Mouse (Mus musculus) MN1 (cell line): ENCODE measurements around the gene Erg28.
A peak's percentile ranks its signal among the peaks of the same experiment; 100 is the strongest.

Experiments used
- DNase-seq: peaks from one replicate; pipeline ENCODE4 v3.0.0-alpha.2; 2016; ENCODE audit warnings: low spot score

Gene Erg28

DNA sequence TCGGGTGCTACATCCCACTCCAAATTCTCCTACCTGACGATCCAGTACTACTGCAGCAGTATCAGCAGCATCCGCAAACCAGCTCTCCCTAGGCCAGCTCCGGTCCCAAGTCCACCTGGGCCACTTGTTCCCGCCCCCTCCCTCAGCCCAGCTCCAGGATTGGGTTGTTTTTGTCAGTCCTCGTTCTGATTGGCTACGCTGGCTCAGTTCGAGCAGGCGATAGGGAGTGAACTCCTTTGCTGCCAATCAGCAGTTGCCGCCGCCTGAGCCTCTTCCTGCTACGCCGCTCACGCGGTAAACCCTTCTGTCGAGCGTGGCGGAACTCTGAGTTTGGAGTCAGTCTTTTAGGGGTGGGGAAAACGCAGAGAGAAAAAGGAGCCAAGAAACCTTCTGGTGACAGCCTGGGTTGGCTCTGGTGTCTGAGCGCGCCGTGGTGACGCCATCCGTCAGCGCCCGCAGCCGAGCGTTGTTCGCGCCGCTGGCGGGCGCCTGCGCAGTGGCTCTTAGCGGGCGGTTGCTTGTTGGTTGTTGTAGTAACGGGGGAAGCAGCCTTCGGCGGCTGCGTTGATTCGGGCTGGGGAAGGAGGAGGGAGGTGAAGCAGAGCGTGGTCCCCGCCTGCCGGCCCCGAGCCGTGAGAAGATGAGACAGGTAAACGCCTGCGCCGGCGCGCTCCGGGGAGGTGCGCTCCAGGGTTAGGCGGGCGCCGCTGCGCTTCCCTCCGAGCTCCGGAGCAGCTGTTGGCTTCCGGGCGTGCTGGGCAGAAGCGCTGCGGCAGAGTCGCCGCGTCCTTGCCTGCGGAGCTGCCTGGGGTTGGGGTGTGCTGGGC lies at the start of gene Erg28, which contains the start of gene Ttll5:
Gene Erg28 (minus strand): TSS at position 113 of the 827 bp plus-strand sequence.
Gene Ttll5 (plus strand): TSS at position 222 of the 827 bp plus-strand sequence.
- peak; percentile 91 for DNase-seq

DNA sequence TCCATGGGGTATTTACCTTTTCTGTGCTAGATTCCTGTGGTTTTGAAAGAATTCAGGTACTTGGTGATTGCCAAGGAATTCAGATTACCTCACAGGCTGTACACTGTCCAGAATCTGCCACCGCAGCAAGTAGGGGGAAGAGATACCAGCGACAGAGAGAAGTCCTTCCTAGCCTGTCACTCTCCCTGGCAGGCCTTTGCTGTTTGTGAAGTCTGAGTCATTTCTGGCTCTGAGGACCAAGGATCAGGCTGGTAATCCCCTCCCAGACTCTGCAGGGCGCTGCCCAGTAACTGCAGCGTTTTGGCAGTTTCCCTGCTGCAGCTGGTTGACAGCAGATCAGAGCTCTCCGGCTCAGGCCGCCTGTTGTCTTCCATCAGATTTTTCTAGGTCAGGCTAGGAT lies 45.1 kb upstream of the Erg28 start:
- DNase-seq = peak; percentile 21

DNA sequence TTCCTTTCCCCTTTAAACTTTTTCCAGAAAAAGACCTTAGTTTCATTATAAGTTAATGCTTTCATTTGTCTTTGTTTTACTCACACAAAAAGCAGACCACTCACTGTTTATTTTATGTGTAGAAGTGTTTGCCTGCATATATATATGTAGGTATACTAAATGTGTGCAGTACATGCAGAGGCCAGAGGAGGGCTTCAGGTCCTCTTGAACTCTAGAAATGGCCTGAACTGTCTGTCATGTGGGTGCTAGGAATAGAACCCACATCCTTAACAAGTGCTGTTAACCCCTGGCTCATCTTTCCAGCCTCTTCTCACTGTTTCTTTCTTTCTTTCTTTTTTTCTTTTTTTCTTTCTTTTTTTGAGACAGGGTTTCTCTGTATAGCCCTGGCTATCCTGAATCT lies 42.8 kb upstream of the Erg28 start:
- no peak for DNase-seq

DNA sequence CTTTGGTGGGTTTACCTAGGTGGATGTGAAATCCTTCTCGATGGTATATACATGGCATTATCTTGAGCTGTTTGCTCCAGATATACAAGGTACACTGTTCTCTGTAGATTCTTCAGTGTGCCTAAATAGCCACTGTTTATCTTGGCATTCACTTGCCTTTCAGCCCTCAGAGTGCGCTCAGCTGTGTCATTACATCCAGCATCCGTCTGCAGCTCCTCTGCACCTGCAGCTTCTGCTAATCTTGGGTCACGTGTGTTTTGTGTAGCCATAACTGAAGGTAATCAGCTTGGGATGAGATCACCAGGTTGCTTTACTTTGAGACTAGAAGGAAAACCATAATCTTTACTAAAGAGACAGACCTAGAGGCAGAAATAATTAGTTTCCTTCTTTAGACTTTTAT lies 42.3 kb upstream of the Erg28 start:
- no peak for DNase-seq

DNA sequence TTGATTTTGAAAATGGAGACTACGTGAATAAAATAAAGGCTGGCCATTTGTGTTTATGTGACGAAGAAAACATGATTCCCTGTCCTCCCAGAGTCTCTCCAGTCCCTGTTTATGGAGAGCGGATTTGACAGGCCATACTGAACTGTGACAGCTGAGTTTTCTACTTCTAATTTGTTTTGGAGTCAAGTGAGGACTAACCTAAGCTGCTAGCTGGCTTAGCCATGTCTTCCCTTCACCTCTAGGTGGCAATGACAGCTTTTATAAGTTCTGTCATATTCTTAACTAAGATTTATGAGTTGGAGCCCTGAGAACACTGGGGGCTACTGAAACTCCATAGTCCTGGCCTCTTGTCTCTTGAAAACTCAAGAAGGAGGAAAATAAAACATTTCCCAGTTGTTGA lies 41.2 kb upstream of the Erg28 start:
- DNase-seq = peak; percentile 6

DNA sequence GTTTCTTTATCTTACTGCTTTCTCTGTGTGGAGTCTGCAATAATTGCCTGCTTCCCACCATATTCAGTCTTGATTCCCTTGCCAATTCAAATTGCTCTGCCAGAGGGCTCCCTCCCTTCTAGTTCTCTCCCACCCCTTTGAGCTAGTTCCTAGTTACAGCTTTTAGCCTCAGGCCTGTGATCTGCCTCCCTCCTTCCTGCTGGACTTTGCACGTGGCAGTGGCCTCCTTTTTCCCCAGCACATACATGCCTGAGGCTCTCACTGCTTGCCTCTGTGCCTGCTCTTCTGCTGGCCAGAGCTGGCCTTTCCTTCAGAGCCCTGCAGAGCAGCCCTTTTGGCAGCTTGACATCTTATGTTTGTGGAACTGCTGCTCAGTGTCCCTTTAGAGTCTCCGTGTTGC lies 38.2 kb upstream of the Erg28 start:
- DNase-seq = no peak

DNA sequence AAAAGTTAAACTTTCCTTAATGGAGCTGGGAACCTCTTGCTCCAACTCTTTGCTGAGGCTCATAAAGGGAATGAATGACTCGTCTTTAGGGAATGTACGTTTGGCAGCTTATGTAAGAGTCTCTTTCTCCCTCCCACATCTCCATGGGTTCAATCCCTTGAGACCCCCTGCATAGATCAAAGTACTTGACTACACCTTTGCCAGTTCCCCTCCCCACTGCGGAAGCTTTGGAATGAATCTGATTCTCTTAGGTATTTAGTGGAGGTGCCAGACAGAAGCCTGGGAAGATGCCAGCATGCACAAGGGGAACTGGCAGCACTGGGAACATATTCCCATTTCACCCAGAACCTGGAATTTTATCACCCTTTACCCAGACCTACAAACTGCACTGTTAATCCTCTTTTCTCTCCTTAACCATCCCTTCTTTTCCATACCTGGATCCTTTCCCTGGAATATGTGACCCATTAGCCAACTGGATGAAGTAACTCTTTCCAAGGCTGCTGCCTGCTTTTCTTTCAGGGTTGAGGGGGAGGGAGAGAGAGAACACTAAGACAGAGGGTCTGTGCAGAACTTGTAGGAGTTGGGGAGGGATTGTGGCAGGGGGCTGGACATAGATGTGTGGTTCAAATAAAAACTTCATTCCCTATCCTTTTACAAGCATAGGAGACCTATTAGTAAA lies 35.3 kb upstream of the Erg28 start:
- no peak for DNase-seq

DNA sequence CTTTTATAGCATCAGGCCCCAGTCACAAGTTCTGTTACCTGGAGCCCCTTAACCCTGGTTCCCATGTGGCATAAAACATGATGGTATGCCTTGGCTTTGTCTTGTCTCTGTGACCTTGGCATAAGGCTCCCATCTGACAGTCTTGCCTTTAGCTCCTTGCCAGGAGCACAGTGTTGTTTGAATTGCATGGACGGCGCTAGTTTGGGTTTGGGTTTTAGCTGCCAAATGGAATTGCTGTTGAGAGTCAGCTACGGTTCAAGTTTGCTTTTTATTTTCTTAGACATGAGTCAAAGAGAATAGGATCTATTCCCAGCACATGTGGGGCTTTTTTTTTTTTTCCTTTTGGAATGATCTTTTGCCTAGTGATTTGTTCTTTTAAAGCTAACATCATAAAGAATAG lies 34.8 kb upstream of the Erg28 start:
- DNase-seq = no peak

DNA sequence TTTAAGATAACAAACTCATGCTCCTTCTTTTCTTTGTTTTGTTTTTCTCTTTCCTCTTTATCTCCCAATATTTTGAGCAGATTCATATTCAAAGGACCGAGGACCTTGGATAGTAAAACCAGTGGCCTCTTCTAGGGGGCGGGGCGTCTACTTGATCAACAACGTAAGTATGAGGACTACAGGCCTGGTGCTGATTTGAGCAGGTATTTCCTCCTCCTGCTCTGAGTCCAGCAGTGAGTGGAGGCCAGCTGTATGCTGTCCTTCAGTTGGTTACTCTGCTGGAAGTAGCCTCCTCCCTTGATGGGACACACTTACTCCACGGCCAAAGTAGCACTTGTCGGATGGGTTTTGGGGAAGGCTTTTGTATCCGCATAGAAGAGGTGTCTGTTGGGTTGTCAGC lies 33.0 kb upstream of the Erg28 start:
- DNase-seq = no peak

DNA sequence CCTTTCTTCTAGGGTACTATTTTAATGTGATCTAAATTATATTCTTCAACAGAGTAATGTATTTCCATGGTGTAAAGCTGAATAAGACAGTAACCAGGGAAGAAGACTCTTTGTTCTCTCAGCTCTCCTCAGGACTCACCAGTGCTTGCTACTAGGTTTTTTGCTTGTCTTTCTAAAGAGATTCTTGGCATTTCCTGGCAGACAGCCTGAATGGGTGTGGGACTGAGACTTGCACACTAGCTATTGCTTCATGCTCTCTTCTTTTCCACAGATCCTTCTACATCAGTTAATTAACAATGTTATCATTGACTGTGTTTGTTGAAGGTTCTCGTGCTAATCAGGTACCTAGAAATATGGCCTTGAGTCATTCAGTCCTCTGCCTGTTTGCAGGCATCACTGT lies 29.9 kb upstream of the Erg28 start:
- no peak for DNase-seq

DNA sequence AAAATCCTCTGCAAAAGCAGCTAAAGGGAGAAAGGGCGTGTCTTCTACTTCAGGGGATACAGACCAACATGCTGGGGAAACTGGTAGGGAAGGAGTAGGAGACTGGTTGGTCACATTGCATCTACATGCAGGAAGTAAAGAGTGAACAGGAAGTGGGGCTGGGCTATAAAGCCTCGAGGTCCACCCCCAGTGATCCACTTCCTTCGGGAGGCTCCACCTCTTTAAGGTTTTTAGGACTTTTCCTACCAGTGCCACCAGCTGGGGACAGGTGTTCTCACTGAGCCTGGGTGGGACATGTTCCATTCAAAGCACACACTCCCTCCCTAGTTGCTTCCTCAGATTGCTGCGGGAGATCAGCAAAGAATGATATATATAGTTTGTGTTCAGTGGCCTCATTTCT lies 29.5 kb upstream of the Erg28 start:
- no peak for DNase-seq

DNA sequence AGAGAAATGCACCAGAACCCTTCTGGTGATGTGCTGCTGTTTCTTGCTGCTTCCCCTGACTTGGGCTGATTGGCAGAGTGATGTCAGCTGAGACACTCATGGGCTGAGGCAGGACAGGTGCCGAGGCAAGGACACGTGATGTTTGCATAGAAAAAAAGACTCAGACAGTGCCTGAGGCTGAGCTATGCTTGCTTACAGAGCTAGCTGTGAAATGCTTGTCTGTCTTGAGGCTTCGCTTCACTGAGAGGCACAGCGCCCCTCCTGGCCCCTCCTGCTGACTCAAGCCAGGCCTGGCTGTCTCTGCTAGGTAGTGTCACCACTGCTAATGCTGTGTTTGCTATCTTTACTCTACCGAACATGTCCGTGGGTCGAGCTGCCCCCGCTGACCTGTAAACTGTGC lies 26.3 kb upstream of the Erg28 start:
- no peak for DNase-seq

DNA sequence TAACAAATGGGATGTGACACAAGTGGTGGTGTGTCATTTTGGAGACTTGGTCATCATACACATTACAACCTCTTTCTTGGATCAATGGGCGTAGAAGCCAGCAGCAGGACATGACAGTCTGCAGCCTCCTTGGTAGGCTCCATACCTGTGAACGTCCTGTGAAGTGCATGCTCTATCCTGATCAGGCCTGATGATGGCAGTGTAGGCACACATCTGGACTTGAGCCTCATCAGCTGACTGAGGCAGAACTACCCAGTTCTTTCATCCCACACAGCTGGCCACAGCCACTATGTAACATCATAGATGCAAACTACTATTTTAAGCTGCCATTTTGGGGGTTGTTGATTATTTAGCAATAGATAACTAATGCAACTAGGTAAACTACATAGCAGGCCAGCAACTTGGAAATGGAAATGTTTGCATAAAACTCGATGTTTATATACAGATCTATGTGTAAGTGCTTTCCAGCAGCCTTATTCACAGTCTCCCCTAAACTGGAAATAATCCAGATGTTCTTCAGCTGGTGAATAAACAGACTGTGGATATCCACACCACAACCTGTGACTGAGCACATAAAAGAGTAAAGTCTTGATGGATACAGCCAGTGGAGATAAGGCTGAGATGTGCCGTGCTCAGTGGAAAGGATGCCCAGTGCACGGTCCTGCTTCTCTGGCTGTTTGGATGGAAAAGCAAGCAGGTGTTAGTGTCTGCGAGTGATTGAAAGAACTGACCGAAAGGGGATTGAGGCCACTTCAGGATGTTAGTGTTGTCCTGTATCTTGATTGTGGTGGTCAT lies 24.0 kb upstream of the Erg28 start:
- DNase-seq = peak; percentile 18

DNA sequence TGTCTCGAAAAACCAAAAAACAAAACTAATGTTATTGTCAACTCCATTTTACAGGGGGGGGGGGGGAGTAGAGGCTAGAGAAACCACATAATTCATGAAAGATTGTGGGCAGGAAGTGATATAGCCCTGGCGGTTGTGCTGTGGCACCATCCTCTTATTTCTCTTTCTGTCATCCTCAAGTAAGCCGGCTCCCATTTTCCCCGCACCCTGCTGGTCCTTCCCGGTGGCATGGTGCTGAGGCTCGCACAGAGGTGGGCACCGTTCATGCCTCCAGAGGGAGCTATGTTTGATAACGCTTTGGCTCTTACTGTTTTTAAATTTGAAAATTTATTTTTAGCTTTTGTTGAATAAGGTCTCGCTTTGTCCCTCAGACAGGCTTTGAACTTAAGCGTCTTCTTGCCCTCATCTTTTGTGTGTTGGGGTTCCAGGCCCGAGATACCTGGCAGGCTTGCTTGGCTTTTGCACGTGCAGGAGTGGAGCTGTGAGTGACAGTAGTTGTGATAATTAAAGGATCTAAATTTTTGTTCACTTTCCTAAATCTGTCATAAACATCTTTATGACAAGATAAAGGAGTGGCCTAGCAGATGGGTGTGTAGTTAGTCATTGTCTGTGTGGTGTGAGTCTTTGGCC lies 15.1 kb upstream of the Erg28 start:
- DNase-seq = no peak

DNA sequence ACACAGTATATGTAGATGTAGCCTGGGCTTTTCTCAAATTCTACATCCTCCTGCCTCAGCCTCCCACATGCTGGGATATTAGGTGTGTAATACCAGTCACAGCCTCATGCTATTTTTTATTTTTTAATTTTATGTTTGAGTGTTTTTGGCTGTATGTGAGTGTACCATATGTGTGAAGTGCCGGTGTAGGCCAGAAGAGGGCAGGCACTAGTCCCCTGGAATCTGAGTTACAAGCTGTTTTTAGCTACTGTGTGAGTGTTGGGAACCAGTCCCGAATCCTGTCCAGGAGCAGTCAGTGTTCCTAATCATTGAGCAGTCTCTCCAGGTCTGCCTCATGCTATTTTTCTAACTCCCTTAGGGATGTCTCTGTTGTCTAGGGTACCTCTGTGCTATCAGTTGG lies 13.4 kb upstream of the Erg28 start:
- DNase-seq = no peak

DNA sequence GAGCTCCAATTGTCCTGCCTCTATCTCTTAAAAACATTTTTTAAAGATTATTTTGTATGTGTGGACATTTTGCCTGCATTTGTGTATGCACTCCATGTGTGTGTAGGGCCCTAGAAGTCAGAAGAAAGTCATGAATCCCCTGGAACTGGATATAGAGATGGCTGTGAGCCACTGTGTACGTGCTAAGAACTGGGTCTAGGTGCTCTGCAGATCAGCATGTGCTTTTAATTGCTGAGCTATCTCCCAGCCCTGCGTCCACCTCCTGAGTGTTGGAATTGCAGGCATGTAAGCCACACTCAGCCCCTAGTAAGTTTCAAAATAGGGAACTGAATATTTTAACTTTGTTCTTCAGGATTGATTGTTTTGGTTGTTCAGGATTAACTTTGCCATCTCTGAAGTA lies 10.2 kb upstream of the Erg28 start:
- DNase-seq = no peak

DNA sequence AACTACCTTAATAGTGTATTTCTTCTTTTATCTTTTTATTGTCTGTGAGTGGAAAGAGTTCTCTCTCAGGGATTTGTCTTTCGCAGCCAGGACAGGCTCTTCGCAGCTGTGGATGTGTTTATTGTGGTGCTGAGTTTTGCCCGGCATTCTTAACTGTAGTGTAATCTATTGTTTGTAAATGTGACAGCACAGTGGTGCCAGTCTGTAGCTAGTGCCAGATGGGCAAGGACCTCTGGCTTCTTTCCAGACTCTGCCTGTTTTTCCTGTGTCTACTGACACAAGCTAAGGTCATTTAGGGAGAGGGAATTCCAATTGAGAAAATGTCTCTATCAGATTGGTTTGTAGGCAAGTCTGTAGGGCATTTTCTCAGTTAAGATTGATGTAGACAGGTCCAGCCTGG lies 6.3 kb upstream of the Erg28 start:
- DNase-seq = peak; percentile 33

DNA sequence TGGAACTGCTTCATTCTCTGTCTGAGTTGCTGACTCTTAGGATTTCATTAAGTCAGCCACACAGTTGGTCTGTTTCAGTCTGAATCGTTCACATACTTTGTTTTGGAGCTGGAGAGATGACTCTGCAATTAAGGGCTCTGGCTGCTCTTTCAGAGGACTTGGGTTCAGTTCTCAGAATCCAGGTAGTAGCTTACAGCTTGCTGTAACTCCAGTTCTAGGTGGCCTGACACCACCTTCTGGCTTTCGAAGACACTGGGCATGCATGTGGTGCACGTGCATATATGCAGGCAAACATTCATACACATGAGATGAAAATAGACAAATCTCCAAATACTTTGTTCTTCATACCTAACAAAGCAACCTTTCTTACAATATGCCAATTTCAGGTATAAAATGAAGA lies 5.5 kb upstream of the Erg28 start:
- DNase-seq = no peak

DNA sequence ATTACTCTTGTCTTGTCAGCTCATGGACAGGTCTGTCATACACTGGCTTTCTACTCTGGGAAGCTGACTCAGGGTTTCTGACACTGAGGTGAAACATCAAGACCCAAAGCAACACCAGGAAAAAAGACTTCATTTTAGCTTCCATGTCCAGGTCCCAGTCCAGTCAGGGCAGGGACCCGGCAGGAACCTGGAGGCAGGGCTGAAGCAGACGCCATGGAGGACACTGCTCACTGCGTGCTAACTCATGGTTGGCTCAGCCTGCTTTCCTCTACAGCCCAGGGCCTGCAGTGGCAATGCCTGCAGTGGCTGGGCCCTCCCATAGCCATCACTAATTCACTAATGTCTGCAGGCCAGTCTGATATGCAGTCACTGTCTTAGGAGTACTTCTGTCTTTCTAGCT lies 4.5 kb upstream of the Erg28 start:
- no peak for DNase-seq

DNA sequence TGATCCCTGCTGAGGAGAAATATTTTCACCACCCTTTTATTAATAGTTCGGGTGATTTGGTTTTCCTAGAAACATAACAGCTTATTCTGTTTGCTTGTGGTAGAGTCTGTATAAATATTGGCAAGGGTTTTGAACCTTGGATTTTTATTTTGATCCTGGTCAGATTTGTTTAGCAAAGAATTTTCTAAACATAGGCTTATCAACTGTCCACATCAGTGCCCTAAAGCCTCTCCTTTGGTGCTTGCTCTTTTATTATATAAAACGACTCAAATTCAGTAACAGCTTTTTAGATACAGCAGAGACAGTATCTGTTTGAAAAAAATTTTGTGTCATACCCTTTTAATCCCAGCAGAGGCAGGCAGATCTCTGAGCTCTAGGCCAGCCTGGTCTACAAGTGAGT lies 1.5 kb upstream of the Erg28 start:
- DNase-seq = no peak

DNA sequence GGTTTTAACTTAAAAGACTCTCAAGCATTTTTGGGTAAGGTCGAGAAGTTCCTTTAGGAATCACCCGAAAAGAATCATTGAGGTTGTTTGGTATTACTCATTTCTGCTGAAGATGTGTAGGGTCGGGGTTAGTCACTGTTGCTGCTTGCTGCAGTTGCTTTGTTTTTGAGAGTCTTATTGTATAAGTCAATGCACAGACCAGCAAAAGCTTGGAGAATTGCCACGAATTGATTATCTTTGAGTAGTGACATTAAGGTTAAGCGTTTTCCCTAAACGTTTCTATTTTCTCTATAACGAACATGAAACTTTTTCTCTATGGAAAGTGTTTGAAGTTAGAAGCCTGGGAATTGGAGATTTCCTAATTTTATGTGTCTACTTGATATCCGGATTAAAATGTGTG lies 1.0 kb upstream of the Erg28 start:
- DNase-seq = peak; percentile 35

DNA sequence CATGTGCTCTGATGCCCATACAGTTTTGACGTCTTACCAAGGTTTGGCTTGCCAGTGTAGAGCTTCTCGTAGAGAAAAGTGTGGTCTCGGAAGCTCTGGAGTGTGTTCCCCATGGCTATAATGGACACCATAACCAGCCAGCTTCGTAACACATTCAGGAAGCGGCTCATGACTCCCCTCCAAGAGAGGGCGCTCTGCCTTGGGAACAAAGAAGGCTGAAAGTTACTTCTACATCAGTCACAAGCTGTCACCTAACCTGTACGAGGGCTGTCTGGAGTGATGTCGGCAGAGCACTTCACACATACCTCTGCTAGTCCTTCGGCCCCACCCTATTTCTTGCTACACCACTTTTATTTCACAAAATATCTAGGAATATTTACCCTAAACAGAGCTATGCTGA lies 2.3 kb downstream of the Erg28 start:
- DNase-seq = no peak
